In the genomic region with DNA sequence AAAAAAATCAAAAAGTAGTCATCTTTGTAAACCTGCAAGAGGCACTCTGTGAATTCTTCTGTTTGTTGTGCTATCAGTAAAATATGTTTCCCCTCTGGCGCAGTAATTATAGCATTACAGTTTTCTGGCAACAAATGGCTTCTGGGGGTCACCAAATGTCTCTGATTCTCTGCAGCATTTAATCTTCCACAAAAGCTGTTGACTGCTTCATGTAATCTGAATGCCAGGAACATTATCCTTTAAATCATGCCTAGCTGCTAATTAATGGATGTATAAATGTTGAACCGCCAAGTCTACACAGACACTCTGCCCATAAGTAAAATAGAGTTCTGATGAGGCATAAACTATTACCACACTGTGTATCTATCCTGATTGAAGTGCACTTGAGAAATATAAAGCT, we compare ENCODE assay signal across 22 mouse cellular contexts.
"Had no signal": no experiment of that assay in that cellular context is flagged by ENCODE, and none has a peak within 500 bp of the region (broad histone marks: within the 10 kb centered on the region; RNA-seq: fewer than 3 reads in every experiment).

No protein-coding gene starts in this region.

- ATAC-seq: liver, postnatal 0 days; lung, postnatal 0 days had no signal

- H3K9ac ChIP-seq: kidney, embryonic 15.5 days; limb, embryonic 12.5 days; limb, embryonic 15.5 days; liver, embryonic 14.5 days; liver, postnatal 0 days; lung, embryonic 14.5 days; neural tube, embryonic 12.5 days; neural tube, embryonic 15.5 days had no signal

- H3K27ac ChIP-seq: kidney, embryonic 15.5 days; limb, embryonic 12.5 days; limb, embryonic 15.5 days; liver, embryonic 14.5 days; macrophage; neural tube, embryonic 12.5 days; neural tube, embryonic 15.5 days; stomach, postnatal 0 days had no signal

- H3K36me3 ChIP-seq: kidney, embryonic 15.5 days; limb, embryonic 12.5 days; limb, embryonic 15.5 days; neural tube, embryonic 12.5 days; neural tube, embryonic 15.5 days had no signal

- H3K4me1 ChIP-seq: kidney, embryonic 15.5 days; limb, embryonic 12.5 days; limb, embryonic 15.5 days; neural tube, embryonic 12.5 days had no signal

- H3K4me2 ChIP-seq: kidney, embryonic 15.5 days; limb, embryonic 12.5 days; limb, embryonic 15.5 days; liver, embryonic 11.5 days; lung, embryonic 14.5 days; neural tube, embryonic 12.5 days; neural tube, embryonic 15.5 days had no signal

- H3K9me3 ChIP-seq: kidney, embryonic 15.5 days; limb, embryonic 12.5 days; limb, embryonic 15.5 days; neural tube, embryonic 12.5 days; neural tube, embryonic 15.5 days had no signal

- DNase-seq: kidney, adult 8-10 months; kidney, postnatal 10 days; kidney, postnatal 4 days; left cerebral cortex, postnatal 4 days; liver, postnatal 0 days; lung, embryonic 14.5 days; right cerebral cortex, adult 18-20 months; right cerebral cortex, postnatal 14 days; right cerebral cortex, postnatal 4 days; thymus, adult 2 months; thymus, postnatal 14 days; thymus, postnatal 4 days had no signal

- H3K27me3 ChIP-seq: kidney, embryonic 15.5 days; limb, embryonic 12.5 days; limb, embryonic 15.5 days; neural tube, embryonic 12.5 days; neural tube, embryonic 15.5 days had no signal

- H3K4me3 ChIP-seq: kidney, embryonic 15.5 days; limb, embryonic 12.5 days; limb, embryonic 15.5 days; neural tube, embryonic 12.5 days; neural tube, embryonic 15.5 days had no signal
